Mouse (Mus musculus): ENCODE results near the gene Slc22a23. TPM values are rescaled to one million over a fixed set of nuclear protein-coding genes. Genes with fewer than 3 reads are reported as not detected.

Slc22a23 gene
- total RNA-seq, 2 experiments from 2014 or later = 52.4 to 55.5 TPM

DNA sequence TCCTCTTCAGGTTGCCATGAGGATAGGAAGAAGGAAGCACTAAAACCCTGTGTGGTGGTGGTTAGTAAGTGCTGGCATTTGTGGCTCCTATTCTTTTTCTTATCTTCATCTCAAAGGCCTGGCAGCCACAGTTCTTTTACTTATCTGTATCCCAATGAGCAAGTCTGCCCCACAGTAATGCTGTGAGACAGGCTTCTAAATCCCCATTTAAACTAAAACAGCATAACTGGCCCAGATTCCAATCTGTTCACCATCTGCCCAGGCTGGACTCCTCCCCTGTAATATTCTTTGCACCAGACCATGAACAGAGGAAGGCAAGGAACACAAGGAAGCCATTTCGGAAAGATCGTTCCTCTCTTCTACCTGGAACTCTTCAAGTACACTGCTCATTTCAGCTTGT is 70.6 kb downstream of the Slc22a23 start:
- intact Hi-C loops (cut with DNase I) = no loop called here
- no peak; the same call in 1 of the 2 replicates for TF ChIP-seq CTCF (IDR thresholded peaks at IDR 0.05)
- DNase-seq (ENCODE audit: extremely low spot score in 1 of 2, low spot score in 2 of 2) = no peak
- Histone ChIP-seq H3K4me3 (no peak overlapping the region), H3K27ac (peak overlapping the region; percentile 18; the same call in 1 of the 2 replicates)

DNA sequence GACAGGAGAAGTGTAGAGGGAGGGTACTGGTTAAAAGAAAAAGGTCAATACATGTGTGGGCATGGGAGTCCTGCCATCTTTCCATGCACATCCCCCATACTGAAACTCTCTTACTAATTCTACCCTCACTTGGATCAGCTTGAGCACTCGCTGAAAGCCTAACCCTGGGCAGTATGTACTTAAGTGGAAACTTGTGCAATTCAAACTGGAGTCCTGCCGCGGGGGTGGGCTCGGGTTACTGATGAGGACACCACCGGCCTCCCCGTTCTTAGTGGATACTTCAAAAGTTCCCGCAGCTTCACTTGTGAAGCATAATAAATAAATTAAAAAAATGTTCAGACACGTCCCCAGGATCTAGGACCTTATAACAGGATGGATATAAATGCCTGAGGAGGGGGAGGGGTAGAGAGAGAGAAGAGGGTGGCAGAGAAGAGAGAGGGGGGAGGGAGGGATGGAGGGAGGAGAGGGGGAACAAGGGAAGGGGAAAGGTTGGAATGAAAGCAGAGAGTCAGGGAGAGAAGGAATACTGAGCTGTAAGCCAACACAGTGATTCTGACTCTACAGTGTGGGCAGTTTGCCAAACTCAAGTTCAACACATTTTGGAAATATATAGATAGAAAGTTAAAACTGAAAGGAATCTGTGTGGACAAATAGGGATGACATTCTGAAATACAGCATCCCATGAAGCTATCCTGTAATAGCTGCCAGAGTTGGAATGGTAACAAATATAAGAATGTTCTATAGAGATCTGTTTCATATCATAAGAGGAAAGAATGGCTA is 72.5 kb downstream of the Slc22a23 start:
- intact Hi-C loops (cut with DNase I) = no loop called here
- no peak for DNase-seq (ENCODE audit: extremely low spot score in 1 of 2, low spot score in 2 of 2)
- TF ChIP-seq CTCF (IDR thresholded peaks at IDR 0.05) = no peak
- peak overlapping the region; percentile 18 for H3K27ac ChIP-seq
- no peak overlapping the region for H3K4me3 ChIP-seq

DNA sequence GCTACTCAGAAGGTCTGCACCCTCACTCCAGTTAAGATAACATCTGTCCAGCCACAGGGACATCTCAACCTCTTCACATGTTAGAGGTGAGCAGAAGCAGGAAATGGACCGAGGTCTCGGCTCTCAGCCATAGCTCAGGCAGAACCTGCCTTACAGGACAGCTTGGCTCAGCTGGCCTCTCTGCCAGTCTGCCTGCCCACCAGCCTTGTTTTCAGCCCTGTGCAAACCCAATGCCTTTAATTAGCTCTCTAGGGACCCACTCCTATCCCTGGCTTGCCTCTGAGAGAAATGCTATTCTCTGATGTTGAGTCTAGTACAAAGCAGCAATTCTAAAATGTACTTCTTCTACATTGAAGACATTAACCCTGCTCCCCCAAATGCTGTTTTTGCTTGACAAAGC is 73.3 kb downstream of the Slc22a23 start:
- no peak overlapping the region for H3K4me3 ChIP-seq
- DNase-seq (ENCODE audit: extremely low spot score in 1 of 2, low spot score in 2 of 2) = no peak
- intact Hi-C loops (cut with DNase I) = no loop called here
- H3K27ac ChIP-seq = peak overlapping the region; percentile 18
- TF ChIP-seq CTCF (IDR thresholded peaks at IDR 0.05) = no peak

DNA sequence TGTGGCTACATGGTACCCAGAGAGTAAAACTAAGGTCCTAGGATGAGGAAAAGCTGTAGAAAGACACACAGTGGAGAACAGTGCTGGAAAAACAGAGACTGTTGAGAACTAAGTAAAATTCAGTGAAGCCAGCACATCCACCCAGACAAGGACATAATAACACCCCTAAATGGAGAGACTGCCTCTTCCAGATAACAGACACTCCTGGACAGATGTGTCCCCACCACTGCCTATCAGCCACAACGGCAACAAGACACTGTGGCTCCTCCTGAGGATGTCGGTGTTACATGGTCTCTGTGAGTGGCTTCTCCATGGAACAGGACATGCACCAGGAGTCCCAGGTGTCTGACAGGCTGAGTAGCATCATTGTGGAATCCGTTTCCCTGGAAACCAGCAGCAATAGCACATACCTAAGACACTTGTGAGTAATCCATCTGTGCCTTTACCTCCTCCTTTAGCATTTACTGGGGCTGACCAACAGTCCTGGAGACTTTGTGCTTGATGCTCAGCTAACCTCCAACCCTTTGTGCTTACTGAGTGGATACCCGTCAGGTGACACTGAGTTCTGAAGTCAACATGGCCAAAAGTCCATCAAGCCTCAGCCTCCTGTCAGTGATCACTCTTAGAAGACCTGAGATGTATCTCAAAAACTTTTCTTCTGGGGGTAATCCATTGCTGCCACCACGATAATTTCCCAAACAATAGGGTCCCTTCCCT is 73.9 kb downstream of the Slc22a23 start:
- intact Hi-C loops (cut with DNase I) = no loop called here
- DNase-seq (ENCODE audit: extremely low spot score in 1 of 2, low spot score in 2 of 2) = no peak
- no peak overlapping the region for H3K4me3 ChIP-seq
- TF ChIP-seq CTCF (IDR thresholded peaks at IDR 0.05) = no peak
- H3K27ac ChIP-seq = peak overlapping the region; percentile 1; the same call in 1 of the 2 replicates

DNA sequence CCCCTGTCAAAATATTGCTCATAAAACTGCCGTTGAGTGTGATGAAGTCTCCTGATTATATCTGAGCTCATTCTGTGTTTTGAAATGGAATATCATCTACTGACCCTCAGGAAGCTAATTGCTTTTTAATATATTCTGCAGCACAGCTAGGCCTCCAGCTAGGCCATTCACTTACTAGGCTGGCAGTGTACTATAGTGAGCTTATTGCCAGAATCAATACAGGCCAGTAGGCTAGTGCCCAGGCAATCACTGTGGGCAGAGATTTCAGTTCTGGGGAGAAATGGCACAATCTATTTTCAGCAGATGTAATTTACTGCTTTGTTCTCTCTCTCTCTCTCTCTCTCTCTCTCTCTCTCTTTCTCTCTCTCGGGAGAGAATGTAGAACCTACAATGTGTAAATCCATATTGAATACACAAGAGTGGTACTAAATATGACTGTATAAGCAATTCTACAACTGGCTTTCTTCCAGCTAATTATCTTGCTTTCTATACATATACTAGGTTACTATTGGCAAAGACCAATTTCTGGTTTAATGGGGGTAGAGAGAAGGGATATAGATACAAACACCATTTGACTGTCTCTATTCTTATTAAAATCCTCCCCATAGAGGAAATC is 75.5 kb downstream of the Slc22a23 start:
- intact Hi-C loops (cut with DNase I) = no loop called here
- Histone ChIP-seq H3K4me3 (no peak overlapping the region), H3K27ac (no peak overlapping the region)
- no peak for DNase-seq (ENCODE audit: extremely low spot score in 1 of 2, low spot score in 2 of 2)
- TF ChIP-seq CTCF (IDR thresholded peaks at IDR 0.05) = no peak

DNA sequence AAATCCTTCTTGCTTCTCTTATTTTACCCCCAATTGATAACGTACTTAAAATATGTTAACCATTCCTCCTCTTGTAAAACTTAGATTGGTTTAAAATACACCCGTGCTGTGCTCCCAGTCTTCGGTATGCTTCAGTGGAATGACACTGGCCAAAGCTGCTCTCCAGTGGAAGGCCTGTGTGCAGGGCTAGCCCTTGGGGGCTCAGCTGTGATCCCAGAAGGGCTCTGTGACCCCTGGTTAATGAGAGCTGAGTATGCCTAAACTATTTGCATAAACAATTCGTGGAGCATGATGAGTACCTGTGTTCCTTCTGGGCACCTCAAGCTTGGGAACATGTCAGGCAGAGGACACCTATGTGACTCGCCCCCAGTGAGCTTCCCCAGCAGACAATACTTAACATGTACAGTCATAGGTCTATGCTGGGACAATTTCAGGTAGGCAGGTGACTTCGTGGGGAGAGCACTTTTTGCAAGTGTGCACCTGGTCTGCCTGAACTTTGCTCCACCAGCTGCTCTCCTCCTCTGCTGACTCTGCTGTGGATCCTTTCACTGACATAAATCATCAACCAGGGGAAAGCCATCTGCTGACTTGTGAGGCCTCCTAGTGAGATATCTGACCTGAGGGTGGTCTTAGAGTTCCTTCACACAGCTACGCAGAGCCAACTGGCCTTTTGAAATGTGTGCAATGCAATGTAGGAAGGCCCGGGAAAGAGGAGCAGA is 77.9 kb downstream of the Slc22a23 start:
- intact Hi-C loops (cut with DNase I) = no loop called here
- DNase-seq (ENCODE audit: extremely low spot score in 1 of 2, low spot score in 2 of 2) = no peak
- H3K27ac ChIP-seq = no peak overlapping the region
- H3K4me3 ChIP-seq = no peak overlapping the region
- TF ChIP-seq CTCF (IDR thresholded peaks at IDR 0.05) = no peak

DNA sequence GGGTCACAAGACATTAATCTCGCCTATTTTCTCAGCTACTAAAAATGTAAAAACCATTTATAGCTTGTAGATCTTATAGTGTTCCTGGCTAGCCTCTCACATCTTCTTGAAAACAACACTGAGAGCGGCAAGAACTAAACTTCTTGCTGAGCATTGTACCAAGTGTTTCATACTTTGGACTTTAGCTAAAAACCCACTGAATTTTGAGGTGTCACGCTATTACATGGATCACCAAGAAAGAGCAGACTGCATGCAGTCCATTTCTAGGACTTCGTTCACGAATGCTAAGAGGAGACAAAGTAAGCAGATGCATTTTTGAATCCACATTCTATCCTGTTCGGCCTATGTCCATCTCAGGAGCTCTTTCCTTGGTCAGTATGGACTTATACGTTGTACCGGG is 78.9 kb downstream of the Slc22a23 start:
- H3K27ac ChIP-seq = no peak overlapping the region

DNA sequence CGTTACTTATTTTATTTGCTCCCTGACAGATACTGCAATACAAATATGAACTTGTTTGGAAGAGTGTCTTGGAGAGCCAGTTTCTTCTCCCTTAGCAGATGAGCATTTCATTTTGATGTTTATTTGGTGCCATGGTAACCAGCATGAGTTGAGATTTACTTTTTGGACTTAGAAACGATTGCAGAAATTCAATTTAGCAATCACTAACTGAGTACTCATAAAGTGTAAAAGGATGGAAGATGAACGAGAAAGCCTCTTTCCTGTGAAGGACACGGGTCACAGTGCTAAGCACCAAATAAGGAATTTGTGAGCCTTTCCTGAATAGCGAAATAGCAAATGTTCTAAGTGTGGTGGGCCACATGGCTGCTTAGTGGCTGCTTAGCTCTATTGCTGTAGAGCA is 79.4 kb downstream of the Slc22a23 start:
- H3K4me3 ChIP-seq = no peak overlapping the region
- no peak for TF ChIP-seq CTCF (IDR thresholded peaks at IDR 0.05)

More for the DNA sequence above, 78.9 kb downstream of the Slc22a23 start:
- no peak for DNase-seq (ENCODE audit: extremely low spot score in 1 of 2, low spot score in 2 of 2)
- no peak overlapping the region for H3K4me3 ChIP-seq
- no peak for TF ChIP-seq CTCF (IDR thresholded peaks at IDR 0.05)
- intact Hi-C loops (cut with DNase I) = no loop called here

DNA sequence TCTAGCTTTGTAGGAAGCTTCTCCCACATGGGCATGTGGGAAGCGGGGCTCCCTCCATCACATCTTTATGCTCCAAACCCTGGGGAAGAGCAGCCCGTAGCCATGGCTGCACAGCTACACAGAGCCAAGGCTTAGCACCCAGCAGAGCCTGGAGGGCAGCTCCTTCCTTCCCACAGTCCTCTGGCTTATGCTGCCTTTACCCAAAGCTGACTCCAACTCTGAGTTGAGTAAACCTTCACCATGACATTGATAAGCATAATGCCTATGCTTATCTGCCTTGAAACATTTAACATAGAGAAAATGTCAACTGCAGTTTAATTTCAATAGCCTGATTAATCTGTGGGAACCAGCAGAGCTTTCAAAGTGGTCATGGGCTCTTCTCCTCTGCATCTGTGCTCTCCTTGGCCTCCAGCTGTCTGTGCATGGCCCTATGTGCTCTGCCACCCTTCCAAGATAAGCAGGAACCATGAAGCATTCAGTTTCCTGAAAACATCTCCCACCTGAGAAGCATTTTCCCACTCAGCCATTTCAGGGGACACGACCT is 79.9 kb downstream of the Slc22a23 start:
- TF ChIP-seq CTCF (IDR thresholded peaks at IDR 0.05) = no peak
- intact Hi-C loops (cut with DNase I) = no loop called here
- H3K4me3 ChIP-seq = no peak overlapping the region
- no peak for DNase-seq (ENCODE audit: extremely low spot score in 1 of 2, low spot score in 2 of 2)
- H3K27ac ChIP-seq = no peak overlapping the region

More for the DNA sequence above, 79.4 kb downstream of the Slc22a23 start:
- intact Hi-C loops (cut with DNase I) = no loop called here
- DNase-seq (ENCODE audit: extremely low spot score in 1 of 2, low spot score in 2 of 2) = no peak
- no peak overlapping the region for H3K27ac ChIP-seq

DNA sequence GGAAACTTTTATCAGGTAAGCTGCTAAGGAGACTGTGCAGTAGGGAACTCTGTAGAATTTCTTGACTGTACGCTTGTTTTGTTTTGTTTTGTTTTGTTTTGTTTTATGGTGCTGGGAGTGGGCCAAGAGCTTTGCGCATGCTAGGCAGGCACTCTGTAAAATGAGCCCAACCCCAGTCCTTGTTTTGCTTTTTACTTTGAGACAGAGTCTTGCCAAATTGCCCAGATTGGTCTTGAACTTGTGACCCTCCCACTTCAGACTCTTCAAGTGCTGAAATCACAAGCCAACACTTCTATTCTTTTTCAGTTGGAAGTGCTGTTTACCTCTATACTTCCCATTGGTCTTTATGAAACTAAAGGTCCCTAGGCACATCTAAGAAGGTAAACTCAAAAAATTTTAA is 80.5 kb downstream of the Slc22a23 start:
- TF ChIP-seq CTCF (IDR thresholded peaks at IDR 0.05) = no peak
- DNase-seq (ENCODE audit: extremely low spot score in 1 of 2, low spot score in 2 of 2) = no peak
- intact Hi-C loops (cut with DNase I) = no loop called here
- H3K27ac ChIP-seq = no peak overlapping the region
- no peak overlapping the region for H3K4me3 ChIP-seq

DNA sequence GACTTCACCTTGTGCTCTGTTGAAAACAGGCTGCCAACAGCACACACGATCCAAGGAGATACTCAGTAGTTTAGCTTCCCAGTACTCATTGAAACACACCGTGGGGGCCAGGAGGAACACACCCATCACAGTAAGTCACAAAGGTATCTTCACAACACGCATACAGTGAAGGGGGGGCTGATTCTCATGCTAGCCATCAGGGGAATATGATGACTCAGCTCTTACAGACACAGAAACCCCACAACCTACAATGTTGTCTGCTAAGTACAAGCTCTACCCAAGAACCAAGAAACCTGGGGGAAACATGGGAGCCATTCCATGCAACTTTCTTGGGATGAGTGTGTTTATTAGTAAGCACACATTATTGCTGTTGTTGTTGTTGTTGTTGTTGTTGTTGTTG is 86.2 kb downstream of the Slc22a23 start:
- Histone ChIP-seq H3K27ac (no peak overlapping the region), H3K4me3 (no peak overlapping the region)
- no peak for TF ChIP-seq CTCF (IDR thresholded peaks at IDR 0.05)
- no peak for DNase-seq (ENCODE audit: extremely low spot score in 1 of 2, low spot score in 2 of 2)
- intact Hi-C loops (cut with DNase I) = no loop called here
